Mouse (Mus musculus) adrenal gland, adult (tissue): Measurements from ENCODE around the gene Babam2.

Experiments
- DNase-seq, 2 experiments: peaks; one replicate each; pipeline ENCODE4 v3.0.0; 2022 to 2023; ENCODE audit warnings: low spot score in 1 of 2; ENCODE audit not compliant: inconsistent age in 2 of 2

The Babam2 gene

GRCm38 (mm10) chr5:31874543-31874942 lies 177.1 kb downstream of the Babam2 start:
- peak in 1 of 2 experiments; percentile 51 for DNase-seq

- DNase-seq = peak in 1 of 2 experiments; percentile 22
These were observed 178.0 kb downstream of the Babam2 start for GRCm38 (mm10) chr5:31875443-31875842.

GRCm38 (mm10) chr5:31876216-31876974 lies 178.9 kb downstream of the Babam2 start:
- DNase-seq = peak in 1 of 2 experiments; percentile 63

GRCm38 (mm10) chr5:31880457-31880856 lies 183.0 kb downstream of the Babam2 start:
- DNase-seq = peak in 1 of 2 experiments; percentile 22

GRCm38 (mm10) chr5:31882297-31882696 lies 184.8 kb downstream of the Babam2 start:
- peak in 1 of 2 experiments; percentile 67 for DNase-seq

GRCm38 (mm10) chr5:31884962-31885361 lies 187.5 kb downstream of the Babam2 start:
- DNase-seq = no peak

- DNase-seq = no peak
These were observed 190.1 kb downstream of the Babam2 start for GRCm38 (mm10) chr5:31887590-31887989.

GRCm38 (mm10) chr5:31888341-31888740 lies 190.9 kb downstream of the Babam2 start:
- DNase-seq = peak; percentile 38 to 70

- no peak for DNase-seq
These were observed 195.1 kb downstream of the Babam2 start for GRCm38 (mm10) chr5:31892631-31893030.

- DNase-seq = no peak
These were observed 202.4 kb downstream of the Babam2 start for GRCm38 (mm10) chr5:31899901-31900300.

GRCm38 (mm10) chr5:31902144-31902543 lies 204.7 kb downstream of the Babam2 start:
- DNase-seq = no peak

- no peak for DNase-seq
These were observed 205.4 kb downstream of the Babam2 start for GRCm38 (mm10) chr5:31902891-31903290.

GRCm38 (mm10) chr5:31904968-31905683 lies 207.6 kb downstream of the Babam2 start:
- DNase-seq = no peak

GRCm38 (mm10) chr5:31905808-31906207 lies 208.3 kb downstream of the Babam2 start:
- no peak for DNase-seq

GRCm38 (mm10) chr5:31906286-31906951 lies 208.9 kb downstream of the Babam2 start:
- no peak for DNase-seq

GRCm38 (mm10) chr5:31907959-31908358 lies 210.5 kb downstream of the Babam2 start:
- DNase-seq = no peak

- DNase-seq = no peak
These were observed 211.3 kb downstream of the Babam2 start for GRCm38 (mm10) chr5:31908818-31909217.

GRCm38 (mm10) chr5:31916241-31916640 lies 218.8 kb downstream of the Babam2 start:
- DNase-seq = peak in 1 of 2 experiments; percentile 14

GRCm38 (mm10) chr5:31918566-31918965 lies 221.1 kb downstream of the Babam2 start:
- DNase-seq = no peak

GRCm38 (mm10) chr5:31920129-31920528 lies 222.6 kb downstream of the Babam2 start:
- DNase-seq = no peak

- no peak for DNase-seq
These were observed 223.4 kb downstream of the Babam2 start for GRCm38 (mm10) chr5:31920890-31921289.

GRCm38 (mm10) chr5:31924075-31924474 lies 226.6 kb downstream of the Babam2 start:
- DNase-seq = no peak
